Mouse (Mus musculus): ENCODE measurements around the gene Pdgfc. TPM values are rescaled to one million over a fixed set of nuclear protein-coding genes. Genes with fewer than 3 reads are reported as not detected.

Gene Pdgfc
- polyA plus RNA-seq, 1 experiment from 2014 or later, result 3.3 TPM

GRCm38 (mm10) chr3:81205201-81205600 is 169.0 kb downstream of the Pdgfc start:
- no peak overlapping the region for H3K9ac ChIP-seq (replicated peaks; ENCODE audit: low read depth, low read length)
- no peak overlapping the region for H3K4me3 ChIP-seq (ENCODE audit: low read depth, low read length)
- no peaks in the 10 kb centered on the region for H3K27me3 ChIP-seq (ENCODE audit: control insufficient read depth, insufficient read depth, low read length)
- H3K9me3 ChIP-seq (ENCODE audit: control insufficient read depth, low read length), result no peaks in the 10 kb centered on the region
- no peaks in the 10 kb centered on the region for H3K36me3 ChIP-seq (ENCODE audit: control insufficient read depth, insufficient read depth, low read length)
- H3K4me2 ChIP-seq (ENCODE audit: low read depth, low read length), result no peak overlapping the region
- ATAC-seq (ENCODE audit: low read depth), result no peak
- no peaks in the 10 kb centered on the region for H3K4me1 ChIP-seq (ENCODE audit: control insufficient read depth, insufficient read depth, low read length)
- 66% methylated on average over 5 of the region's 5 CpGs for WGBS
- no peak overlapping the region for H3K27ac ChIP-seq (ENCODE audit: low read depth, low read length)

- no peaks in the 10 kb centered on the region for H3K36me3 ChIP-seq (ENCODE audit: control insufficient read depth, insufficient read depth, low read length)
- H3K27ac ChIP-seq (ENCODE audit: low read depth, low read length), result no peak overlapping the region
- 48% methylated on average over 2 of the region's 2 CpGs for WGBS
- H3K9ac ChIP-seq (replicated peaks; ENCODE audit: low read depth, low read length), result no peak overlapping the region
- no peak for ATAC-seq (ENCODE audit: low read depth)
- H3K4me2 ChIP-seq (ENCODE audit: low read depth, low read length), result no peak overlapping the region
- no peak overlapping the region for H3K4me3 ChIP-seq (ENCODE audit: low read depth, low read length)
- no peaks in the 10 kb centered on the region for H3K9me3 ChIP-seq (ENCODE audit: control insufficient read depth, low read length)
- no peaks in the 10 kb centered on the region for H3K4me1 ChIP-seq (ENCODE audit: control insufficient read depth, insufficient read depth, low read length)
- no peaks in the 10 kb centered on the region for H3K27me3 ChIP-seq (ENCODE audit: control insufficient read depth, insufficient read depth, low read length)
These were observed 172.0 kb downstream of the Pdgfc start for GRCm38 (mm10) chr3:81208246-81208645.

DNA sequence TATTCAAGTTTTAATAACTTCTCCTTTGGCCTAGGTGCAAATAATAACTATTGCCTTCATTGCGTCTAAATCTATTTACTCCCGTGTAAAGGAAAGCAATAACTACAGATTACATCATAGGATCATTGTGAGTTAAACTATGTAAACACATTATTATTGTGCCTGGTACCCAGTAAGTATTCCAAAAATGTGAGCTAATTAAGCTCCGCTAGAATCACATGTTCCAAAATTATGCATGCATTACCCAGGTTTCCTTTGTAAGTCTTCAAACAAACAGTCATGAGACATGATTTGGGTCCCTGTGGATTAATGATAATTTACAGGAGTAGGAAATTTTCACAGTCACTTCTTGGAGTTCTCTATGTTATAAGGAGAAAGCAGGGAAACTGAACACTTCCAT is 174.9 kb downstream of the Pdgfc start:
- no peak for ATAC-seq (ENCODE audit: low read depth)
- no peak overlapping the region for H3K27ac ChIP-seq (ENCODE audit: low read depth, low read length)
- no peaks in the 10 kb centered on the region for H3K4me1 ChIP-seq (ENCODE audit: control insufficient read depth, insufficient read depth, low read length)
- H3K36me3 ChIP-seq (ENCODE audit: control insufficient read depth, insufficient read depth, low read length), result no peaks in the 10 kb centered on the region
- WGBS, result 89% methylated on average over 3 of the region's 3 CpGs
- H3K9ac ChIP-seq (replicated peaks; ENCODE audit: low read depth, low read length), result no peak overlapping the region
- no peak overlapping the region for H3K4me2 ChIP-seq (ENCODE audit: low read depth, low read length)
- H3K4me3 ChIP-seq (ENCODE audit: low read depth, low read length), result no peak overlapping the region
- no peaks in the 10 kb centered on the region for H3K27me3 ChIP-seq (ENCODE audit: control insufficient read depth, insufficient read depth, low read length)
- no peaks in the 10 kb centered on the region for H3K9me3 ChIP-seq (ENCODE audit: control insufficient read depth, low read length)

DNA sequence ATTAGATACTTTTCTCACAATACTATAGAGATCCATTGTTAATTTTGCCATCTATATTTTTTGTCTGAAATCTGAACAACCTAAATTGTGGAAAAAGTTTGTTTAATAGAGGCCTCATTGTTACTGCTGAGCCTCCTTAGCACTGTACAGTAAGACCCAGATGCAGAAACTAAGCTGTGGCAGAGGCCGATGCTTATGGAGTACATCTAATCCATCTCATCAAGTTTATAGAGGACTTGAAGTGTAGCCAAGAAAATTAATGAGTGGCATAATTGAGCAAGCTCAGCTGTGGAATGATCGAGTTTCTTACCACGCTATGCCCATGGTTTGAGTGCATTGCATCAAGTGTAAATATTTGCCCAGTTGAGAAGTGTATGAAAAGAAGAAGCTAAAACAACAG is 175.4 kb downstream of the Pdgfc start:
- no peak overlapping the region for H3K4me3 ChIP-seq (ENCODE audit: low read depth, low read length)
- no peaks in the 10 kb centered on the region for H3K27me3 ChIP-seq (ENCODE audit: control insufficient read depth, insufficient read depth, low read length)
- WGBS, result 75% methylated on average over 3 of the region's 3 CpGs
- no peak overlapping the region for H3K4me2 ChIP-seq (ENCODE audit: low read depth, low read length)
- no peak overlapping the region for H3K27ac ChIP-seq (ENCODE audit: low read depth, low read length)
- peak; percentile 49; the same call in 1 of the 2 replicates for ATAC-seq (ENCODE audit: low read depth)
- no peak overlapping the region for H3K9ac ChIP-seq (replicated peaks; ENCODE audit: low read depth, low read length)
- H3K36me3 ChIP-seq (ENCODE audit: control insufficient read depth, insufficient read depth, low read length), result no peaks in the 10 kb centered on the region
- H3K9me3 ChIP-seq (ENCODE audit: control insufficient read depth, low read length), result no peaks in the 10 kb centered on the region
- H3K4me1 ChIP-seq (ENCODE audit: control insufficient read depth, insufficient read depth, low read length), result no peaks in the 10 kb centered on the region

- no peaks in the 10 kb centered on the region for H3K36me3 ChIP-seq (ENCODE audit: control insufficient read depth, insufficient read depth, low read length)
- no peak for ATAC-seq (ENCODE audit: low read depth)
- no peaks in the 10 kb centered on the region for H3K9me3 ChIP-seq (ENCODE audit: control insufficient read depth, low read length)
- H3K27ac ChIP-seq (ENCODE audit: low read depth, low read length), result no peak overlapping the region
- 62% methylated on average over 4 of the region's 4 CpGs for WGBS
- no peak overlapping the region for H3K4me3 ChIP-seq (ENCODE audit: low read depth, low read length)
- no peak overlapping the region for H3K9ac ChIP-seq (replicated peaks; ENCODE audit: low read depth, low read length)
- H3K4me1 ChIP-seq (ENCODE audit: control insufficient read depth, insufficient read depth, low read length), result no peaks in the 10 kb centered on the region
- no peaks in the 10 kb centered on the region for H3K27me3 ChIP-seq (ENCODE audit: control insufficient read depth, insufficient read depth, low read length)
- H3K4me2 ChIP-seq (ENCODE audit: low read depth, low read length), result no peak overlapping the region
These were observed 179.4 kb downstream of the Pdgfc start for GRCm38 (mm10) chr3:81215547-81216118.

DNA sequence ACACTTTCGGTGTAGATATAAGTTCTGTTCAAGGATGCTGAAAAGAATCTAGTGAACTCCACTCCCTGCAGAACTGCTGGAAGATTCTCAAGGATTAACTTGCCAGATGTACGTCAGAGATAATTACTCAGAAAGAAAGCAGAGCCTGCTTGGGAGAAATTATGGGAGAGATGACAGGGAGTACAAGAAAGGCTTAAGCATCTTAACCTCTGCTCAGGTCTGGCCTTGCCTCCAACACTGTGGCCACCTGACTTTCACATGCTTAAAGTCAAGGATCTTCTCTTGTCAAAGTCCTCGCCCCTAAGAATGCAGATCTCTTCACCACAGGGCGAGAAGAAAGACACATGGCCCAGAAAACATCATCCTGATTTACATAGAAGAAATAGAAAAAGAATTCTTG is 185.5 kb downstream of the Pdgfc start:
- H3K4me2 ChIP-seq (ENCODE audit: low read depth, low read length), result no peak overlapping the region
- no peak for ATAC-seq (ENCODE audit: low read depth)
- H3K27me3 ChIP-seq (ENCODE audit: control insufficient read depth, insufficient read depth, low read length), result no peaks in the 10 kb centered on the region
- H3K9me3 ChIP-seq (ENCODE audit: control insufficient read depth, low read length), result no peaks in the 10 kb centered on the region
- H3K27ac ChIP-seq (ENCODE audit: low read depth, low read length), result no peak overlapping the region
- 87% methylated on average over 4 of the region's 4 CpGs for WGBS
- no peak overlapping the region for H3K9ac ChIP-seq (replicated peaks; ENCODE audit: low read depth, low read length)
- no peaks in the 10 kb centered on the region for H3K36me3 ChIP-seq (ENCODE audit: control insufficient read depth, insufficient read depth, low read length)
- H3K4me3 ChIP-seq (ENCODE audit: low read depth, low read length), result no peak overlapping the region
- H3K4me1 ChIP-seq (ENCODE audit: control insufficient read depth, insufficient read depth, low read length), result no peaks in the 10 kb centered on the region

DNA sequence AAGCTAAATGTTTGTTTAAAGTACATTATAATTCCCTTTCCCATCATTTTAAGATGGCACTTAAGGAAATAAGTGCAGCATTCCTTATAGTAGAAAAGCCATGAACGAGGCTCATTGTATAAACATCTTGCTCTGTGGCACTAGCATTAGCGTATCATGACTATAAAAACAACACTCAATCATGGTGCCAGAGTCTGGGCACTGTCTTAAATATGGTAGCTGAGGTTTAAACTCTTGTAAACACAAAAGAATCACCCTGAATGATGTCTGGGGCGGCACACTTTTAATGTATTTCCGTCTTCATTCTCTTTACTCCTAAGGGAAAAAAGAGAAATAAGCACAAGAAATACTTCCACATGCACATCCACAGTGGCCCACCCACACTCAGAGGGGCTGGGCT is 192.1 kb downstream of the Pdgfc start:
- Histone ChIP-seq H3K27me3 (ENCODE audit: control insufficient read depth, insufficient read depth, low read length) (no peaks in the 10 kb centered on the region), H3K9me3 (ENCODE audit: control insufficient read depth, low read length) (no peaks in the 10 kb centered on the region), H3K36me3 (ENCODE audit: control insufficient read depth, insufficient read depth, low read length) (no peaks in the 10 kb centered on the region), H3K4me2 (ENCODE audit: low read depth, low read length) (no peak overlapping the region), H3K27ac (ENCODE audit: low read depth, low read length) (no peak overlapping the region), H3K4me3 (ENCODE audit: low read depth, low read length) (no peak overlapping the region), H3K9ac (replicated peaks; ENCODE audit: low read depth, low read length) (no peak overlapping the region), H3K4me1 (ENCODE audit: control insufficient read depth, insufficient read depth, low read length) (no peaks in the 10 kb centered on the region)
- no peak for ATAC-seq (ENCODE audit: low read depth)
- 29% methylated on average over 4 of the region's 4 CpGs for WGBS

DNA sequence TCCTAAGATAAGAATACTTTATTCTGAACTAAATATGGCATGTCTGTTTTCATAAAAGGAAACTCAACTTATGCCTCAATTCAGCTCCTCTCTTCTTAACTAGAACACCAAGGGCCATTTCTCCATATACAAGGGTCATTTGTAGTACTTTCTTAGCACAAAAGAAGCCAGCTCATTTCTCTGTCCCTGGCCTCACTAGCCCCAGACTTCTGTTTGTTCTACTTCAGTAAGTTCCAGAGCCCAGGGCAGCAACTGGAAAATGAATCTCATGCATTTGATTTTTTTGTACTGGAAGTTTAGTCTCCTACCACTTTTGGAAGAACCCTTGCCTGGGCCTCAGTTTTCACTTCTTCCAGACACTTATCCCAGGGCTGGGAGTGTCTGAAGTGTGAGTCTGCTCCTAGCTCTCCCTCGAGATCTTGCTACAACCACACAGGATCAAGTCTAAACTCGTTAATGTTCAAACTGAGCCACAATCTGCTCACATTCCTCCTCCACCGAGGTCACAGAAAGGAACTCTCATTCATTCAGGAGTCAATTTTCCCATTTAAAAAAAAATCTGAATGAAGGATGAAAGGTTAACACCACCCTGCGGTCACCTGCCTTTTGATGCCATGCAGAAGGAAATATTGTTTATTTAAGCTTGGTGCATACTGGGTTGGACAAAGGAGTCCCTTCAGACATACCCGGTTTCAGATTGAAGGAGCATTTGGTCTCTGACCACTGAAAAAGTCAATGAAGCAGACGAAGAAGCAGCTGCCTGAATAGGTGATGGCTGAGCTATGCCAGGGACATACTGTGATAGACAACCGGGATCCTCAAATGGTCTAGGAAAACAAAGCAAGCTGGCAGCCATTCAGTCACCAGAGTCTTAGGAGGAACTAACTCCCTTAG is 206.7 kb downstream of the Pdgfc start:
- Histone ChIP-seq H3K4me2 (ENCODE audit: low read depth, low read length) (no peak overlapping the region), H3K36me3 (ENCODE audit: control insufficient read depth, insufficient read depth, low read length) (no peaks in the 10 kb centered on the region), H3K9me3 (ENCODE audit: control insufficient read depth, low read length) (no peaks in the 10 kb centered on the region), H3K27me3 (ENCODE audit: control insufficient read depth, insufficient read depth, low read length) (no peaks in the 10 kb centered on the region), H3K4me3 (ENCODE audit: low read depth, low read length) (no peak overlapping the region), H3K27ac (ENCODE audit: low read depth, low read length) (no peak overlapping the region), H3K4me1 (ENCODE audit: control insufficient read depth, insufficient read depth, low read length) (no peaks in the 10 kb centered on the region), H3K9ac (replicated peaks; ENCODE audit: low read depth, low read length) (no peak overlapping the region)
- ATAC-seq (ENCODE audit: low read depth), result no peak
- WGBS, result 46% methylated on average over 7 of the region's 7 CpGs

GRCm38 (mm10) chr3:81243591-81243990 is 207.4 kb downstream of the Pdgfc start:
- Histone ChIP-seq H3K4me2 (ENCODE audit: low read depth, low read length) (no peak overlapping the region), H3K27ac (ENCODE audit: low read depth, low read length) (no peak overlapping the region), H3K36me3 (ENCODE audit: control insufficient read depth, insufficient read depth, low read length) (no peaks in the 10 kb centered on the region), H3K4me3 (ENCODE audit: low read depth, low read length) (no peak overlapping the region), H3K27me3 (ENCODE audit: control insufficient read depth, insufficient read depth, low read length) (no peaks in the 10 kb centered on the region), H3K9ac (replicated peaks; ENCODE audit: low read depth, low read length) (no peak overlapping the region), H3K4me1 (ENCODE audit: control insufficient read depth, insufficient read depth, low read length) (no peaks in the 10 kb centered on the region), H3K9me3 (ENCODE audit: control insufficient read depth, low read length) (no peaks in the 10 kb centered on the region)
- no peak for ATAC-seq (ENCODE audit: low read depth)
- 83% methylated on average over 6 of the region's 6 CpGs for whole genome bisulfite sequencing
